Mouse (Mus musculus) bone marrow, adult 2 months (tissue): ENCODE data around the gene Tacc2.

ENCODE experiments used
- CTCF ChIP-seq: fragments of 200-500 bp; IDR thresholded peaks from 2 replicates; pipeline ENCODE4 v1.5.1; 2011; ENCODE audit warnings: low read length, control low read depth; ENCODE audit not compliant: control insufficient read depth, insufficient read depth
- POLR2A ChIP-seq: fragments of 200-500 bp; IDR thresholded peaks from 2 replicates; pipeline ENCODE4 v1.6.1; 2011; ENCODE audit warnings: low read depth, mild to moderate bottlenecking, control low read depth, low read length, borderline replicate concordance; ENCODE audit not compliant: control insufficient read depth

GRCm38 (mm10) chr7:130709372-130710274 is 132.4 kb downstream of the Tacc2 start:
- TF ChIP-seq CTCF (no peak), POLR2A (no peak)
